Mouse (Mus musculus) limb, embryonic 13.5 days (tissue): ENCODE results near the gene Glis3. TPM values are rescaled to one million over a fixed set of nuclear protein-coding genes. Genes with fewer than 3 reads are reported as not detected.

Experiments
- ATAC-seq: fragments of 200-750 bp; cut with Nextera tagmentation; 2 replicates; pipeline ENCODE4 v1.8.0; 2017; ENCODE audit warnings: low read depth, moderate number of reproducible peaks, moderate TSS enrichment; ENCODE audit not compliant: low FRiP score
- H3K27ac ChIP-seq: fragments of 300-500 bp; sonication (generic); 2 replicates; pipeline ENCODE4 v1.5.1; 2015; ENCODE audit warnings: inconsistent platforms, mild to moderate bottlenecking, moderate library complexity
- H3K27me3 ChIP-seq: fragments of 300-500 bp; sonication (generic); 2 replicates; pipeline ENCODE4 v1.6.1; 2015; ENCODE audit warnings: mild to moderate bottlenecking, inconsistent platforms
- H3K36me3 ChIP-seq: fragments of 300-500 bp; sonication (generic); 2 replicates; pipeline ENCODE4 v1.6.1; 2015; ENCODE audit warnings: inconsistent platforms, mild to moderate bottlenecking, moderate library complexity
- H3K4me1 ChIP-seq: fragments of 300-500 bp; sonication (generic); 2 replicates; pipeline ENCODE4 v1.6.1; 2015; ENCODE audit warnings: inconsistent platforms
- H3K4me2 ChIP-seq: fragments of 300-500 bp; sonication (generic); replicated peaks from 2 replicates; pipeline ENCODE4 v1.6.1; 2015; ENCODE audit warnings: inconsistent platforms, mild to moderate bottlenecking, moderate library complexity
- H3K4me3 ChIP-seq: fragments of 300-500 bp; sonication (generic); 2 replicates; pipeline ENCODE4 v1.5.1; 2015; ENCODE audit warnings: moderate library complexity, mild to moderate bottlenecking, inconsistent platforms
- H3K9ac ChIP-seq: fragments of 300-500 bp; sonication (generic); 2 replicates; pipeline ENCODE4 v1.6.1; 2015; ENCODE audit warnings: mild to moderate bottlenecking, inconsistent platforms
- H3K9me3 ChIP-seq: fragments of 300-500 bp; sonication (generic); 2 replicates; pipeline ENCODE4 v1.6.1; 2016; ENCODE audit warnings: inconsistent platforms
- WGBS: fragments of 180-500 bp; shearing (Covaris S2); methylation state at CpG from one replicate; pipeline ENCODE4 v1.1.7; 2015; 5-methylcytosine and 5-hydroxymethylcytosine counted together
- polyA plus RNA-seq: library from polyadenylated mRNA; unstranded; fragments of >200 nt; fragmentation: Nextera tagmentation; extraction: Ambion mirVana; gene quantifications from 2 replicates; pipeline ENCODE4 v1.2.1, GENCODE M21; 2015

Gene Glis3
- polyA plus RNA-seq, 1 experiment from 2014 or later, result 4.7 TPM

- H3K9me3 ChIP-seq, result no peaks in the 10 kb centered on the region
- WGBS, result 79% methylated on average over 7 of the region's 7 CpGs
- no peak for ATAC-seq
- no peak overlapping the region for H3K4me2 ChIP-seq
- H3K36me3 ChIP-seq, result no peaks in the 10 kb centered on the region
- no peaks in the 10 kb centered on the region for H3K27me3 ChIP-seq
- no peak overlapping the region for H3K9ac ChIP-seq
- H3K4me1 ChIP-seq, result peaks cover 12% of the 10 kb centered on the region
- no peak overlapping the region for H3K4me3 ChIP-seq
- no peak overlapping the region for H3K27ac ChIP-seq
Measured at GRCm38 (mm10) chr19:28617736-28618135, 62.1 kb downstream of the Glis3 start.

GRCm38 (mm10) chr19:28617191-28617590 is 62.7 kb downstream of the Glis3 start:
- no peak overlapping the region for H3K9ac ChIP-seq
- H3K27ac ChIP-seq, result no peak overlapping the region
- no peak for ATAC-seq
- no peak overlapping the region for H3K4me3 ChIP-seq
- H3K27me3 ChIP-seq, result no peaks in the 10 kb centered on the region
- no peaks in the 10 kb centered on the region for H3K36me3 ChIP-seq
- peaks cover 12% of the 10 kb centered on the region for H3K4me1 ChIP-seq
- 93% methylated on average over 8 of the region's 8 CpGs for WGBS
- H3K9me3 ChIP-seq, result no peaks in the 10 kb centered on the region
- no peak overlapping the region for H3K4me2 ChIP-seq

- H3K4me1 ChIP-seq, result peaks cover 8% of the 10 kb centered on the region
- H3K4me2 ChIP-seq, result no peak overlapping the region
- no peaks in the 10 kb centered on the region for H3K27me3 ChIP-seq
- no peak overlapping the region for H3K9ac ChIP-seq
- H3K36me3 ChIP-seq, result no peaks in the 10 kb centered on the region
- H3K27ac ChIP-seq, result no peak overlapping the region
- ATAC-seq, result no peak
- no peak overlapping the region for H3K4me3 ChIP-seq
- no peaks in the 10 kb centered on the region for H3K9me3 ChIP-seq
- WGBS, result 72% methylated on average over 1 of the region's 1 CpGs
Measured at GRCm38 (mm10) chr19:28616487-28616886, 63.4 kb downstream of the Glis3 start.

GRCm38 (mm10) chr19:28612249-28612648 is 67.6 kb downstream of the Glis3 start:
- ATAC-seq, result no peak
- WGBS, result 79% methylated on average over 10 of the region's 10 CpGs

GRCm38 (mm10) chr19:28608747-28609146 is 71.1 kb downstream of the Glis3 start:
- H3K4me1 ChIP-seq, result peaks cover 24% of the 10 kb centered on the region
- no peaks in the 10 kb centered on the region for H3K27me3 ChIP-seq
- H3K9ac ChIP-seq, result no peak overlapping the region
- no peak overlapping the region for H3K4me2 ChIP-seq
- no peak overlapping the region for H3K4me3 ChIP-seq
- no peaks in the 10 kb centered on the region for H3K9me3 ChIP-seq
- H3K36me3 ChIP-seq, result no peaks in the 10 kb centered on the region
- 0 out of 2 replicates have a peak overlapping the region, but pooled peaks have one; percentile 0 for H3K27ac ChIP-seq
- no peak for ATAC-seq
- 83% methylated on average over 5 of the region's 5 CpGs for WGBS

More at GRCm38 (mm10) chr19:28612249-28612648, 67.6 kb downstream of the Glis3 start:
- Histone ChIP-seq H3K36me3 (no peaks in the 10 kb centered on the region), H3K27ac (no peak overlapping the region), H3K4me1 (peaks cover 17% of the 10 kb centered on the region), H3K9me3 (no peaks in the 10 kb centered on the region), H3K4me3 (no peak overlapping the region), H3K27me3 (no peaks in the 10 kb centered on the region), H3K9ac (no peak overlapping the region), H3K4me2 (no peak overlapping the region)

- Histone ChIP-seq H3K9ac (no peak overlapping the region), H3K27me3 (no peaks in the 10 kb centered on the region), H3K27ac (0 out of 2 replicates have a peak overlapping the region, but pooled peaks have one; percentile 0), H3K4me3 (no peak overlapping the region), H3K4me2 (no peak overlapping the region), H3K4me1 (peaks cover 24% of the 10 kb centered on the region), H3K9me3 (no peaks in the 10 kb centered on the region), H3K36me3 (no peaks in the 10 kb centered on the region)
- ATAC-seq, result no peak; the same call in 1 of the 2 replicates
- 60% methylated on average over 6 of the region's 6 CpGs for WGBS
Measured at GRCm38 (mm10) chr19:28608277-28608676, 71.6 kb downstream of the Glis3 start.

GRCm38 (mm10) chr19:28600866-28601265 is 79.0 kb downstream of the Glis3 start:
- WGBS, result 81% methylated on average over 4 of the region's 4 CpGs

GRCm38 (mm10) chr19:28594215-28594614 is 85.7 kb downstream of the Glis3 start:
- H3K9ac ChIP-seq, result no peak overlapping the region
- WGBS, result 68% methylated on average over 4 of the region's 4 CpGs
- H3K4me3 ChIP-seq, result no peak overlapping the region
- no peaks in the 10 kb centered on the region for H3K9me3 ChIP-seq
- ATAC-seq, result no peak
- H3K27ac ChIP-seq, result no peak overlapping the region
- peaks cover 18% of the 10 kb centered on the region for H3K4me1 ChIP-seq
- no peaks in the 10 kb centered on the region for H3K27me3 ChIP-seq
- H3K4me2 ChIP-seq, result no peak overlapping the region
- no peaks in the 10 kb centered on the region for H3K36me3 ChIP-seq

More at GRCm38 (mm10) chr19:28600866-28601265, 79.0 kb downstream of the Glis3 start:
- Histone ChIP-seq H3K4me3 (no peak overlapping the region), H3K4me1 (no peaks in the 10 kb centered on the region), H3K27ac (no peak overlapping the region), H3K9ac (no peak overlapping the region), H3K4me2 (no peak overlapping the region), H3K27me3 (no peaks in the 10 kb centered on the region), H3K9me3 (no peaks in the 10 kb centered on the region), H3K36me3 (no peaks in the 10 kb centered on the region)
- no peak for ATAC-seq

GRCm38 (mm10) chr19:28592981-28593380 is 86.9 kb downstream of the Glis3 start:
- ATAC-seq, result no peak
- Histone ChIP-seq H3K9me3 (no peaks in the 10 kb centered on the region), H3K4me3 (no peak overlapping the region), H3K27ac (peak overlapping the region; percentile 28; the same call in 1 of the 2 replicates), H3K36me3 (no peaks in the 10 kb centered on the region), H3K4me2 (no peak overlapping the region), H3K27me3 (no peaks in the 10 kb centered on the region), H3K4me1 (peaks cover 18% of the 10 kb centered on the region), H3K9ac (no peak overlapping the region; the same call in 1 of the 2 replicates)
- 47% methylated on average over 13 of the region's 13 CpGs for WGBS

GRCm38 (mm10) chr19:28591736-28592477 is 88.0 kb downstream of the Glis3 start:
- no peaks in the 10 kb centered on the region for H3K36me3 ChIP-seq
- H3K4me3 ChIP-seq, result no peak overlapping the region
- no peak overlapping the region for H3K27ac ChIP-seq
- H3K9ac ChIP-seq, result no peak overlapping the region
- no peak for ATAC-seq
- H3K27me3 ChIP-seq, result no peaks in the 10 kb centered on the region
- H3K4me2 ChIP-seq, result no peak overlapping the region
- 79% methylated on average over 7 of the region's 7 CpGs for WGBS
- H3K4me1 ChIP-seq, result peaks cover 18% of the 10 kb centered on the region
- H3K9me3 ChIP-seq, result no peaks in the 10 kb centered on the region

GRCm38 (mm10) chr19:28580499-28580898 is 99.4 kb downstream of the Glis3 start:
- Histone ChIP-seq H3K4me3 (no peak overlapping the region), H3K27me3 (no peaks in the 10 kb centered on the region), H3K9ac (no peak overlapping the region), H3K27ac (no peak overlapping the region), H3K9me3 (no peaks in the 10 kb centered on the region), H3K4me2 (no peak overlapping the region), H3K4me1 (peaks cover 14% of the 10 kb centered on the region; the same call in 1 of the 2 replicates), H3K36me3 (no peaks in the 10 kb centered on the region)
- 87% methylated on average over 8 of the region's 8 CpGs for WGBS
- no peak for ATAC-seq

GRCm38 (mm10) chr19:28579724-28580375 is 100.0 kb downstream of the Glis3 start:
- no peak for ATAC-seq
- Histone ChIP-seq H3K4me2 (no peak overlapping the region), H3K9ac (no peak overlapping the region), H3K9me3 (no peaks in the 10 kb centered on the region), H3K27me3 (no peaks in the 10 kb centered on the region), H3K4me1 (peaks cover 14% of the 10 kb centered on the region; the same call in 1 of the 2 replicates), H3K36me3 (no peaks in the 10 kb centered on the region), H3K27ac (no peak overlapping the region), H3K4me3 (no peak overlapping the region)
- WGBS, result 48% methylated on average over 14 of the region's 14 CpGs
